Comparison of ENCODE assay signal across 18 mouse cellular contexts in the genomic region with DNA sequence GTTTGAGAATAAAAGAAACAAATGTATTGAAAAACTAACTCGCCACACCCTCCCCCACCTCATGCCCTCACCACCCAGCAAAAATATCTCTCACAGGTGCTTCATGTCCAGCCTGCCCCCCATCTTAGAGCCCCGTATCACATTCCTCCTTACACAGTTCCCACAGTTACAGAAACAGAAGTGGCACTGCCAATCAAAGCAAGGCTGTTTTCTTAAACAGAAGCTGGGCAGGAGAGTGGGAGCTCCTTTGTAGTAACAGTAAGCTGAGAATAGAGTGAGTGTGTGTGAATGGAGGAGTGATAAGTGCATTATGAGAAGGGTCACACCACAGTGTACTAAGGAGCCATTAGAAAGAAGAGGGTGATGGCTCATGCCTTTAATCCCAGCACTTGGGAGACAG.
"Had no signal": no experiment of that assay in that cellular context is flagged by ENCODE, and none has a peak within 500 bp of the region (broad histone marks: within the 10 kb centered on the region; RNA-seq: fewer than 3 reads in every experiment).

No protein-coding gene starts in this region.

- H3K27me3 ChIP-seq: midbrain, embryonic 13.5 days; midbrain, embryonic 15.5 days; neural tube, embryonic 13.5 days; neural tube, embryonic 15.5 days had no signal

- H3K36me3 ChIP-seq: midbrain, embryonic 10.5 days; midbrain, embryonic 13.5 days; midbrain, embryonic 15.5 days; neural tube, embryonic 13.5 days; neural tube, embryonic 15.5 days had no signal

- H3K4me3 ChIP-seq: midbrain, embryonic 10.5 days; midbrain, embryonic 13.5 days; midbrain, embryonic 15.5 days; myocyte; neural tube, embryonic 13.5 days; neural tube, embryonic 15.5 days had no signal

- H3K9me3 ChIP-seq: midbrain, embryonic 10.5 days; midbrain, embryonic 13.5 days; midbrain, embryonic 15.5 days; neural tube, embryonic 13.5 days; neural tube, embryonic 15.5 days had no signal

- H3K27ac ChIP-seq: midbrain, embryonic 10.5 days; midbrain, embryonic 13.5 days; midbrain, embryonic 15.5 days; neural tube, embryonic 13.5 days; neural tube, embryonic 15.5 days had no signal

- H3K4me2 ChIP-seq: lung, embryonic 14.5 days; midbrain, embryonic 13.5 days; midbrain, embryonic 15.5 days; neural tube, embryonic 13.5 days; neural tube, embryonic 15.5 days had no signal

- ATAC-seq: midbrain, embryonic 13.5 days; midbrain, embryonic 15.5 days had no signal

- H3K9ac ChIP-seq: lung, embryonic 14.5 days; midbrain, embryonic 13.5 days; midbrain, embryonic 15.5 days; neural tube, embryonic 13.5 days; neural tube, embryonic 15.5 days had no signal

- DNase-seq: lung, adult 18-20 months; lung, embryonic 14.5 days; lung, postnatal 10 days; lung, postnatal 4 days; retina, postnatal 1 day; right cerebral cortex, adult 18-20 months; right cerebral cortex, postnatal 25 days; right cerebral cortex, postnatal 4 days; spleen, adult 18-20 months; thymus, adult 18-20 months; thymus, postnatal 14 days; thymus, postnatal 36 days had no signal
